Mouse (Mus musculus): ENCODE measurements around the gene Rps6kb2. TPM values are rescaled to one million over a fixed set of nuclear protein-coding genes. Genes with fewer than 3 reads are reported as not detected.
"Not testable (repeated sequence)": the region's sequence is repeated elsewhere in the genome, so short reads cannot be mapped to it uniquely, and the experiment has no call there.

The Rps6kb2 gene
- polyA plus RNA-seq, 1 experiment from 2014 or later, result 58.8 TPM

DNA sequence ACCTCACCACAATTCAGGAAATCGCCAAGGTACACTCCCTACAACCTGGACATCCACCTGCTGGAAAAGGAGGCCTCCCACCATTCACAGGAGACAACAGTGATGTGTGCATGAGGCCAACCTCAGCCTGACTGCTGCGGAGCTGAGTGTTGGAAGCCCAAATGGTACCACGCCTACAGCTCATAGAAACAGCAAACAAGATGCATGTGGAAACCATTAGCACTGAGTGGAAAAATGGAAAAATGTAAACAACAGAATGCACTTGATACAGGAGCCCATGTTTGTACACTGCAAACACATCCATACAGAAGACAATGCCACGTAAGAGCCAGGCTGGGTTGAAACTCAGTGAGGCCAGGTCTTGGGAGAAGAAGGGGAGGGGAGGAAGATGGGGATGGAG lies 38.7 kb downstream of the Rps6kb2 start:
- DNase-seq (ENCODE audit: low spot score), result no peak
- H3K27ac ChIP-seq (replicated peaks), result no peak overlapping the region
- H3K27me3 ChIP-seq (ENCODE audit: low read depth, poor library complexity, severe bottlenecking), result peaks cover 8% of the 10 kb centered on the region; the same call in 1 of the 2 replicates
- no peaks in the 10 kb centered on the region for H3K9me3 ChIP-seq (replicated peaks)
- peaks cover 21% of the 10 kb centered on the region for H3K36me3 ChIP-seq
- H3K4me3 ChIP-seq, result no peak overlapping the region
- peaks cover 36% of the 10 kb centered on the region for H3K4me1 ChIP-seq
- WGBS, result 89% methylated on average over 4 of the region's 4 CpGs

DNA sequence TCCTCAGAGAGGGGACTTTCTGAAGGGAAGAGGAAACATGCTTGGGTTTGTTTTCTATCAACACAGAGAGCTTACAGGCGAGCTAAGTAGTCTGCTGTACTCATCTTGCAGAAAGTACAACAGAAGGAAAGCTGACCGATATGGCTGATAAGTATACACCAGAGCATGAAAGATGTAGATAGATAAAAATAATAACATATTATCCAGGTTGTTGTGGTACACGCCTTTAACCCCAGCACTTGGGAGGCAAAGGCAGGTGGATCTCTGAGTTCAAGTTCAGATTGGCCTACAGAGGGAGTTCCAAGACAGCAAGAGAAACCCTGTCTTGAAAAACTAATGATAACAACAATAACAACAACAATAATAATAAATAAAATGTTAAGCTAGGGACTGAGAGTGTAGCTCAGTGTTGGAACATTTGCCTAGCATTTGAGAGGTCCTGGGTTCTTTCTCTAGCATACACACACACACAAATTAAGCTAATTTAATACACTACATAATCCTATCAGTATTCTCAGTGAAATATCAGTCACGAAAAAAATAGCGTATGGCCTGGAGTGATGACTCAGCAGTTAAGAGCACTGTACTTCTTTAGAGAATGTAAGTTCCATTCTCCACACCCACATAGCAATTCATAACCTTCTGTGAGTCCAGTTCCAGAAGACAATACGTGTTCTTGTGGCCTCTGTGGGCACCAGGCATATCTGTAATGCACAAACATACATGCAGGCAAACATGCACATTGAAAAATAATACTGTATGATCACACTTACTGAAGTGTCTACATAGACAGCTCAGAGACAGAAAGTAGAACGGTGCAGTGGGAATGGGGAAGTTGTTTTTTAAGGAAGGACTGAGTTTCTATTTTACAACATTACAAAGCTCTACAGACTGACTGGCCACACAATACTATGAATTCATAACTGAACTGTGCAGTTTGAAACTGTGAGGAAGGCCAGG lies 40.5 kb downstream of the Rps6kb2 start:
- Histone ChIP-seq H3K36me3 (peaks cover 10% of the 10 kb centered on the region), H3K9me3 (replicated peaks) (no peaks in the 10 kb centered on the region), H3K27ac (replicated peaks) (no peak overlapping the region), H3K4me1 (peaks cover 35% of the 10 kb centered on the region), H3K27me3 (ENCODE audit: low read depth, poor library complexity, severe bottlenecking) (peaks cover 8% of the 10 kb centered on the region; the same call in 1 of the 2 replicates), H3K4me3 (no peak overlapping the region)
- no peak for DNase-seq (ENCODE audit: low spot score)
- WGBS, result 86% methylated on average over 7 of the region's 7 CpGs

DNA sequence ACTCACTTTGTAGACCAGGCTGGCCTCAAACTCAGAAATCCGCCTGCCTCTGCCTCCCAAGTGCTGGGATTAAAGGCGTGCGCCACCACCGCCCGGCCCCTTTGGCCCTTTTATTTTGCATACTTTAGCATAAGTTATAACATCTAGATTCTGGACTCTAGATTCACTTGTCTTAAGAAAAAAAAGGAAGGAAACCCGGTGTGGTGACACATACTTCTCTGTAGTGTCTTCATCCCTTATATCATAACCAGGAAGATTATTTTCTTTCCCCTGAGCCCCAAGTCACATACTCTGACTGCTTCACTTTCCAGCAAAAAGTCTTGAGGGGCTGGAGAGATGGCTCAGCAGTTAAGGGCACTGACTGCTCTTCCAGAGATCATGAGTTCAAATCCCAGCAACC lies 41.3 kb downstream of the Rps6kb2 start:
- H3K9me3 ChIP-seq (replicated peaks); DNase-seq (ENCODE audit: low spot score); H3K27me3 ChIP-seq (ENCODE audit: low read depth, poor library complexity, severe bottlenecking): not testable (repeated sequence)
- Histone ChIP-seq H3K4me3 (peak overlapping the region; percentile 61; the same call in 1 of the 2 replicates), H3K27ac (replicated peaks) (0 out of 2 replicates have a peak overlapping the region, but pooled peaks have one; percentile 42), H3K36me3 (peaks cover 14% of the 10 kb centered on the region), H3K4me1 (peaks cover 27% of the 10 kb centered on the region)
- 61% methylated on average over 6 of the region's 6 CpGs for WGBS

DNA sequence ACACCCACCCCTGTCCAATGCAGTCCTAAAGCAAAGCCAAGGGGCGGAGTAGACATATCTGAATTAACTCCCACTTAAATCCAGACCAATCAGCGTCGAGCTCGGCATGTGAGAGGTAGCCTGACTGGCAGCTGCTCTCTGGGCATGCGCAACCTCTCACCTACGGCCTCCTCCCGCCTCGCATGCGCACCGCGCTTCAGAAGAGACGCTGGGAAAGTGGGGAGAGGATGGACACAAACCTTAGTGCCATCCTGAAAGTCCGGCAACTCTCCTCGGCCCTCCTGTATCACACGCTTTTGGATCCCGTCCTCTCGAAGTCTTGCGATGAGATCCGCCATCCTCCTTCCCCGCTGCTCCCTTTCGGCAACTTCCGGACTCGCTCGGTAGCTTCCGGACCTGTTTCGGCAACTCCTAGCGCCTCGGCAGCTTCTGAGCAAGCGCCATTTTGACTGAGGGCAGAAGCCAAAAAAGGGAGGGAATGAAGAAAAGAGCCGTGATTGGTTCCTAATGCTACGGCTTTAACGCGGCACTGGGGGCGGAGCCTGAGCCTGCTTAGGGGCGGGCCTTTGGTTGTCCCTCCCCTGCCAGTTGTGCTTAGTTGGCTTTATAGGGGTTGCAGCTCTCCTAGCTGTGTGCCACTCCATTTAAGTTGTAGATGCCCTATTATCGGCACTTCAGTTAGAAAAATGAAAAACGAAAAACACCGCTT lies 41.9 kb downstream of the Rps6kb2 start:
- WGBS, result 3% methylated on average over 38 of the region's 38 CpGs
- peaks cover 8% of the 10 kb centered on the region; the same call in 1 of the 2 replicates for H3K27me3 ChIP-seq (ENCODE audit: low read depth, poor library complexity, severe bottlenecking)
- H3K27ac ChIP-seq (replicated peaks), result peak overlapping the region; percentile 90

DNA sequence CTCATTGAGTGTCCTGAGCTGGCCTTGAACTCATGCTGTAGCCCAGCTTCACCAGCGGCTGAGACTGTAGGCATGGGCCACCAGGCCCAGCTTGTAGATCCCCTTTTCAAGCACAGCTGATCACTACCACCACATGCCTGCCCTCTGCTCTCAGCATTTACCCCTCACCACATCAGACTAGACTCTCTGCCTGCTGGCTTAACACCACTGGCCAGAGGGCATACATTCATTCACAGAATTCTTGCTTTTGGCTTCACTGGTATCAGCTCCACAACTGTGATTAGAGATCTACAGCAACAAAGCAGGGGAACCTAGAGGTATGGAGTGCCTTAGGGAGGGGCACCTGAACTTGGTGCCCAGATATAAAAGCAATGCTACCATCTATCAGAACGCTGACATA lies 42.7 kb downstream of the Rps6kb2 start:
- peaks cover 19% of the 10 kb centered on the region for H3K4me1 ChIP-seq
- peak overlapping the region; percentile 61 for H3K4me3 ChIP-seq
- H3K27me3 ChIP-seq (ENCODE audit: low read depth, poor library complexity, severe bottlenecking), result peaks cover 8% of the 10 kb centered on the region; the same call in 1 of the 2 replicates
- H3K36me3 ChIP-seq, result peaks cover 28% of the 10 kb centered on the region
- 96% methylated on average over 2 of the region's 2 CpGs for WGBS
- DNase-seq (ENCODE audit: low spot score), result no peak
- H3K27ac ChIP-seq (replicated peaks), result no peak overlapping the region
- no peaks in the 10 kb centered on the region for H3K9me3 ChIP-seq (replicated peaks)

More for the DNA sequence above, 41.9 kb downstream of the Rps6kb2 start:
- DNase-seq (ENCODE audit: low spot score), result peak; percentile 96
- Histone ChIP-seq H3K9me3 (replicated peaks) (no peaks in the 10 kb centered on the region), H3K4me1 (peaks cover 21% of the 10 kb centered on the region), H3K4me3 (peak overlapping the region; percentile 61), H3K36me3 (peaks cover 20% of the 10 kb centered on the region)

DNA sequence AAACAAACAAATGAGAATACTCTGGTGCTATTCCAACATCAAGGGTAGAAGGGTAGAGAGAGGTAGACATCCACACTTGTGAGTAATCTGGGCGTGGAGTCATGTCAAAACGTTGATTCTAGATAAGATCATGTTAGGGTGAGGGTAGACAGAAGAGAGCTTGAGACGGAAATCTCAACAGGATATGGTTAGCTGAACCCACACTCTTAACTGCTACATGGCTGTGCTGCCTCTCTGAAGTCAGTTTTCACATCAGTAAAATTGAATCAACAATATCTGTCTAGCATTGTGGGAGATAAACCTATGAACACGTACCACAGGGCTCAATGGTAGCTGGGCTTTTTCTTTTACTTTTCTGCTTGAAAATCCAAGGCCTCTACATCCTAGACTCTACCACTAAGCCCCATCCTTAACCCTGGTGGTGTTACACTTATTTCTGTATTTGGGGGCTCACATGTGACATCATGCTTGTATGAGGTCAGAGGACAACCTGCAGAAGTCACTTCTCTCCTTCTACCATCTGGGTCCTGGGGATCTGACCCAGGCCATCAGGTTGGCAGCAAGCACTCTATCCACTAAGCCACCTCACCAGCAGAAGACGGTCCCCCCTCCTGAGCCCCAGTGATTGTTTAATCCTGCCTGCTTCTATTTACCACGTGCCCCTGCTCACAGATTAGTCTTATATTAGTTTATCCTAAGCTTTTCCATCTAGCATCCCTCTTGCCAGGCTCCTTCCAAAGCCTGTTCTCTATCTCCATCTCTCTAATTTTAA lies 43.3 kb downstream of the Rps6kb2 start:
- Histone ChIP-seq H3K27ac (replicated peaks) (no peak overlapping the region), H3K4me1 (peaks cover 14% of the 10 kb centered on the region), H3K36me3 (peaks cover 34% of the 10 kb centered on the region), H3K4me3 (peak overlapping the region; percentile 61; the same call in 1 of the 2 replicates), H3K27me3 (ENCODE audit: low read depth, poor library complexity, severe bottlenecking) (peaks cover 8% of the 10 kb centered on the region; the same call in 1 of the 2 replicates), H3K9me3 (replicated peaks) (no peaks in the 10 kb centered on the region)
- DNase-seq (ENCODE audit: low spot score), result no peak
- WGBS, result 87% methylated on average over 6 of the region's 6 CpGs

DNA sequence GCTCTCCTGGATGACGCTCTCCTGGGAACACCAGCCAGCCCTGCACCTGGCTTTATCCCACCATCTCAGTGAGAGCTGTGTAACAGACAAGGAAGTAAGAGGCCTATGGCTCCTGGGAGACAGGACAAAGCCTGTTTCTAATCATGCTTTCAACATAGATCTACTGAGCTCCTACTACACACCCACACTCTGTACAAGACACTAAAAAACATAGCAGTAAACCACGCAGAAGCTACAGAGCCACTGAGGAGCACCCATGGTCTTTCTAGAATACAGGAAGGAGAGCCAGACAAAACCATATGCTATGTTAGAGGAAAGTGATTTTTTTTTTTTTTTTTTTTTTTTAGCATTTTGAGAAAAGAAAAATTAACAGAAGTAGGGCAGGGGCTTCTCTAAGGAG lies 44.8 kb downstream of the Rps6kb2 start:
- peaks cover 14% of the 10 kb centered on the region for H3K4me1 ChIP-seq
- H3K4me3 ChIP-seq, result no peak overlapping the region
- peaks cover 8% of the 10 kb centered on the region; the same call in 1 of the 2 replicates for H3K27me3 ChIP-seq (ENCODE audit: low read depth, poor library complexity, severe bottlenecking)
- H3K9me3 ChIP-seq (replicated peaks), result no peaks in the 10 kb centered on the region
- no peak overlapping the region for H3K27ac ChIP-seq (replicated peaks)
- H3K36me3 ChIP-seq, result peaks cover 49% of the 10 kb centered on the region
- no peak for DNase-seq (ENCODE audit: low spot score)
- WGBS, result 95% methylated on average over 2 of the region's 2 CpGs

DNA sequence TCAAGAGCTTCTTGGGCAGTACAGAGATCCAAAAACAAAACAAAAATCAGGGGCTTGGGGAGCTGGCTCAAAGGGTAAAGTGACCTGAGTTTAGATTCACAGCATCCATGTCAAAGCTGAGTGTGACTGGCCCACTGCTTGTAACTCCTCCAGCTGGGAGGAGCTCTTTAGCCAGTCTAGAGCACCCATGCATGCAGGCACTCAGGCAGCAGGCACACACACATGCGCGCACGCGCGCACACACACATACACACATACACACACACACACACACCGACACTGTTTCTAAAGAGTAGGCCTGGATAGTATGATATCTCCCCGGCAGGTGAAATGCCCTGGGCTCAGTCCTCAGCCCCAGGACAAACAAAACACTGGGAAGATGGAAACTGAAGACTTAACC lies 46.1 kb downstream of the Rps6kb2 start:
- no peak overlapping the region for H3K27ac ChIP-seq (replicated peaks)
- peaks cover 63% of the 10 kb centered on the region for H3K36me3 ChIP-seq
- no peaks in the 10 kb centered on the region for H3K9me3 ChIP-seq (replicated peaks)
- WGBS, result 97% methylated on average over 7 of the region's 7 CpGs
- no peak for DNase-seq (ENCODE audit: low spot score)
- H3K4me1 ChIP-seq, result peaks cover 14% of the 10 kb centered on the region
- H3K27me3 ChIP-seq (ENCODE audit: low read depth, poor library complexity, severe bottlenecking), result peaks cover 8% of the 10 kb centered on the region; the same call in 1 of the 2 replicates
- no peak overlapping the region for H3K4me3 ChIP-seq

DNA sequence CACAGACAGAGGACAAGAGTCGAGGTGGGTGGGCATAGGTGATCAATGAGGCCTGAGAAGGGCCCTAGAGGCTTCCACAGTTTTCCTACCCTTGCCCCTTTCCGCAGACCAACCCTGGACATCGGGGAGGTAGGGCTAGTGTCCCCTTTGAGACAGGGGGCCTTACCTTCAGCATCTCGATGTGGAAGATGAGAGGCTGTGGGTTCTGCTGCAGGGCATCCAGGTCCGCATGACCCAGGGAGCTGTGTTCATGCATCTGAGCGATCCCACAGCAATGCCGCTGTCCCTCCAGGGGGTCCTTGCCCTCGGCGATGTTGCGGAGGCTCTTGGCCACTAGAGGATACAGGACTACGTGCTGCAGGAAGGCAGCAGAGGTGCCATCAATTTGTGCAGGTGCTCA lies 47.3 kb downstream of the Rps6kb2 start:
- Histone ChIP-seq H3K27ac (replicated peaks) (no peak overlapping the region), H3K4me1 (peaks cover 9% of the 10 kb centered on the region), H3K36me3 (peaks cover 74% of the 10 kb centered on the region), H3K9me3 (replicated peaks) (no peaks in the 10 kb centered on the region), H3K27me3 (ENCODE audit: low read depth, poor library complexity, severe bottlenecking) (peaks cover 8% of the 10 kb centered on the region; the same call in 1 of the 2 replicates), H3K4me3 (no peak overlapping the region)
- WGBS, result 87% methylated on average over 11 of the region's 11 CpGs
- no peak for DNase-seq (ENCODE audit: low spot score)

DNA sequence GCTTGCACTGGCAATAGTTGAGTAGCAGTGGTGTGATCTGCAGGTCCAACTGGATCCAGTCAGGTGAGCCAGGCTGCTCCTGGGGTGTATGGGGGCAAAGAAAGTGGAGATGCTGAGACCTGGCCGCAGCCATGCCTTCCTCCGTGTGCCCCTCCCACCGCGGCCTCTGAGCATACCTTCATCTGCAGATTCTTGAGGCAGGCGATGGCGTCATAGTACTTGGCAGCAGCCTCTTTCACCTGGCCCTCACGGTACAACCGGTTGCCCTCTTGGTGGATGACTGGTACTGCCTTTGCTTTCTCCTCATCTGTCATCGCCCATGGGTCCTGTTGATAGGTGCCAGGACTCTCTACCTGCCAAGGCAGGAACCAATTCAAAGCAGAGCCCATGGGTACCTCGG lies 48.0 kb downstream of the Rps6kb2 start:
- H3K9me3 ChIP-seq (replicated peaks), result no peaks in the 10 kb centered on the region

DNA sequence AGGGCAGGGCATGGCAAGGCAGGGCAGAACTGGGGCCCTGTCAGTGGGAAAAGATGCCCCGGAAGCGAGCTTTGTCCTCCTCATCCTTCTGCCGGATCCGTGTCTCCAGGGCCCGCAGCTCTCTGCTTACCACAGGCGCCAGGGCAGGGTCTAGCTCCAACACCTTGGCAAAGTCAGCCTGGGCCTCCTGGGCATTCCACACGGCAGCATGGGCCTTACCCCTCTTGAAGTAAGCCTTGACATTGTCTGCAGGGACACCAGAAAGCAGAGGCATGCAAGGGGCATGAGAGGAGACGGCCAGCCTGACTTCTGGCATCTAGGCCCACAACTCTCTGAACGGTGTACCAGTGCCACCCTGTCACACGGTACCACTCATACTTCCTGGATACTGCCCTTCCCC lies 48.6 kb downstream of the Rps6kb2 start:
- H3K4me1 ChIP-seq, result no peaks in the 10 kb centered on the region
- peaks cover 78% of the 10 kb centered on the region for H3K36me3 ChIP-seq
- DNase-seq (ENCODE audit: low spot score), result no peak
- no peak overlapping the region for H3K27ac ChIP-seq (replicated peaks)
- no peaks in the 10 kb centered on the region for H3K9me3 ChIP-seq (replicated peaks)
- WGBS, result 92% methylated on average over 10 of the region's 10 CpGs
- H3K4me3 ChIP-seq, result no peak overlapping the region
- no peaks in the 10 kb centered on the region for H3K27me3 ChIP-seq (ENCODE audit: low read depth, poor library complexity, severe bottlenecking)

More for the DNA sequence above, 48.0 kb downstream of the Rps6kb2 start:
- H3K4me3 ChIP-seq, result no peak overlapping the region
- no peak overlapping the region for H3K27ac ChIP-seq (replicated peaks)
- DNase-seq (ENCODE audit: low spot score), result no peak
- WGBS, result 92% methylated on average over 10 of the region's 10 CpGs
- H3K4me1 ChIP-seq, result peaks cover 2% of the 10 kb centered on the region
- H3K27me3 ChIP-seq (ENCODE audit: low read depth, poor library complexity, severe bottlenecking), result peaks cover 5% of the 10 kb centered on the region; the same call in 1 of the 2 replicates
- peaks cover 78% of the 10 kb centered on the region for H3K36me3 ChIP-seq

DNA sequence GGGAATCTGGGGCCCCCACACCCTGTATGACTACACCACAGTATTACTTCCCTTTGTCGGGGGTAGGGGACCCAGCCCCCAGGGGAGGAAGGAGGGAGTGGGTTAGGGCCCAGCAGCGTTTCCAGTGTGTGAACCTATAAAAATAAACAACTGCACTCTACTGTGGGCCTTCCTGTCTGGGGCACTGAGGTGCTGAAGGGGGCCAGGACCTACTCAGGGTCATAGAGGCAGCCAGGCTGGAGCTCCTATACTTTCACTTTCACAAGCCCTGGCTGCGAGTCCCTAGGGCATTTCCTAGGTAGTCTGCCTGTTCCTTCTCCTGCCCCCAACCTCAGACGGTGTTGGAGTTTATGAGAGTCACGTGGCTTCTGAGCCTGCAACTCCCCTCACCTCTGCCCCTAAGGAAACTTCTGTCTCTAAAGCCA lies 49.3 kb downstream of the Rps6kb2 start:
- Histone ChIP-seq H3K27ac (replicated peaks) (no peak overlapping the region), H3K4me3 (no peak overlapping the region), H3K4me1 (no peaks in the 10 kb centered on the region), H3K9me3 (replicated peaks) (no peaks in the 10 kb centered on the region), H3K27me3 (ENCODE audit: low read depth, poor library complexity, severe bottlenecking) (no peaks in the 10 kb centered on the region), H3K36me3 (peaks cover 78% of the 10 kb centered on the region)
- no peak for DNase-seq (ENCODE audit: low spot score)
- 68% methylated on average over 5 of the region's 5 CpGs for WGBS

Data from midbrain, embryonic 10.5 days (tissue).